Mouse (Mus musculus) A20 (cell line): ENCODE data around the gene Bmper.
A peak's percentile ranks its signal among the peaks of the same experiment; 100 is the strongest.

ENCODE experiments used
- DNase-seq: peaks from one replicate; pipeline ENCODE4 v3.0.0-alpha.2; 2011; ENCODE audit warnings: low read depth, low spot score

Gene Bmper

GRCm38 (mm10) chr9:23235368-23236002, 12.6 kb downstream of the Bmper start:
- DNase-seq: no peak

GRCm38 (mm10) chr9:23236635-23237279, 13.9 kb downstream of the Bmper start:
- DNase-seq: no peak

GRCm38 (mm10) chr9:23239011-23239410, 16.1 kb downstream of the Bmper start:
- no peak for DNase-seq

GRCm38 (mm10) chr9:23242911-23243310, 20.0 kb downstream of the Bmper start:
- DNase-seq: no peak

- DNase-seq: no peak
Observed at GRCm38 (mm10) chr9:23243869-23244268, 21.0 kb downstream of the Bmper start.

GRCm38 (mm10) chr9:23246389-23246788, 23.5 kb downstream of the Bmper start:
- no peak for DNase-seq

GRCm38 (mm10) chr9:23250026-23250425, 27.1 kb downstream of the Bmper start:
- peak; percentile 10 for DNase-seq

- no peak for DNase-seq
Observed at GRCm38 (mm10) chr9:23251001-23251400, 28.1 kb downstream of the Bmper start.

GRCm38 (mm10) chr9:23253624-23254023, 30.7 kb downstream of the Bmper start:
- DNase-seq: no peak

- DNase-seq: no peak
Observed at GRCm38 (mm10) chr9:23254237-23255214, 31.6 kb downstream of the Bmper start.

GRCm38 (mm10) chr9:23255841-23256240, 33.0 kb downstream of the Bmper start:
- DNase-seq: no peak

GRCm38 (mm10) chr9:23256576-23256975, 33.7 kb downstream of the Bmper start:
- no peak for DNase-seq

- no peak for DNase-seq
Observed at GRCm38 (mm10) chr9:23261834-23262233, 39.0 kb downstream of the Bmper start.

- DNase-seq: no peak
Observed at GRCm38 (mm10) chr9:23262851-23263250, 40.0 kb downstream of the Bmper start.

GRCm38 (mm10) chr9:23264471-23264870, 41.6 kb downstream of the Bmper start:
- DNase-seq: no peak

GRCm38 (mm10) chr9:23268609-23269008, 45.7 kb downstream of the Bmper start:
- DNase-seq: no peak

- no peak for DNase-seq
Observed at GRCm38 (mm10) chr9:23269087-23269486, 46.2 kb downstream of the Bmper start.

GRCm38 (mm10) chr9:23276244-23276643, 53.4 kb downstream of the Bmper start:
- DNase-seq: no peak

GRCm38 (mm10) chr9:23284940-23285460, 62.1 kb downstream of the Bmper start:
- no peak for DNase-seq

- DNase-seq: no peak
Observed at GRCm38 (mm10) chr9:23293574-23293973, 70.7 kb downstream of the Bmper start.

GRCm38 (mm10) chr9:23295569-23295968, 72.7 kb downstream of the Bmper start:
- DNase-seq: no peak
